ENCODE assay signal across 17 mouse cellular contexts in the genomic region with DNA sequence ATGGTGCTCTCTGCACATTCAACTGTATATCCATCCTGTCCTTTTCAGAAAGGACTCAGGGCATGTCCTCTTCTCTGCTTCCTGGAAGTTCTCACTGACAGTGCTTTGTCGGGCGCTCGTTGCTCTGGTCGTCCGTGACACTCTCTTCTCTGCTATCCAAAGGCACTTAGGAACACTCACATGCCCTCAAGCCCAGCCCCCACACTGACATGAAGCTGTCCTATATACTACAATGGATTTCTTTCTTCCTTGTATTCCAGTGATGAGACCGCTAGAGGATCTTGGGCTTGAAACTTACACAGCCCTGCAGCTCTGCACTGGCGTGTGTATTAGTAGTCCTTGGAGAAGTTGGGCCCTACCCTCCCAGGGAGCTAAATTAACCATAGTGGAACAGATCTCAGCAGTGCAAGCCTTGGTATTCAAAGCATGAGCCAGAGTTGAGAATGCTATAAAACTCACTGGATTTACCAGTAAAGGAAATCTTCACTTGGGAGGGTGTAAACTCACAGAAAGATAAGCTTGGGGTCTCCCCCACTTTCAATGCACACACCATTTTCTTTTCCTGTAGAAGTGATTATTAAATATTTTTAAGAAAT.
DNase-seq lines count a peak whose midpoint lies in the region; ATAC-seq and TF ChIP-seq lines count a peak whose summit lies in the region.
"Had no signal": no experiment of that assay in that cellular context is flagged by ENCODE, and none has a peak within 500 bp of the region (broad histone marks: within the 10 kb centered on the region; RNA-seq: fewer than 3 reads in every experiment).

No protein-coding gene starts in this region.

- H3K36me3 ChIP-seq in heart, embryonic 12.5 days = no peaks in the 10 kb centered on the region
- H3K36me3 ChIP-seq in heart, adult 2 months (ENCODE audit: control insufficient read depth, insufficient read depth, low read length) = no peaks in the 10 kb centered on the region
- H3K36me3 ChIP-seq: embryonic facial prominence, embryonic 12.5 days; forebrain, embryonic 12.5 days; intestine, embryonic 15.5 days had no signal

- H3K27ac ChIP-seq in heart, embryonic 12.5 days (ENCODE audit: poor library complexity, severe bottlenecking) = peak overlapping the region; percentile 49; the same call in 1 of the 2 replicates
- H3K27ac ChIP-seq in heart, adult 2 months = no peak overlapping the region
- H3K27ac ChIP-seq: embryonic facial prominence, embryonic 12.5 days; forebrain, embryonic 12.5 days; hindbrain, embryonic 14.5 days; intestine, embryonic 15.5 days had no signal

- DNase-seq in heart, adult 2 months = no peak
- DNase-seq in layer of hippocampus, adult 9-11 months = peak; percentile 15
- DNase-seq in layer of hippocampus, adult 18-20 months (ENCODE audit: low spot score in 2 of 2) = no peak
- DNase-seq in retina, embryonic 14.5 days (ENCODE audit: low spot score) = peak; percentile 16
- no peak for DNase-seq in neural tube, embryonic 10.5 days (ENCODE audit: extremely low spot score, low spot score)
- DNase-seq: adrenal gland, postnatal 14 days; cerebellum, adult 2 months; cerebellum, postnatal 14 days; gastrocnemius, postnatal 10 days; heart, postnatal 4 days had no signal

- no peak for TF ChIP-seq EP300 in heart, adult 2 months (IDR thresholded peaks at IDR 0.05; ENCODE audit: insufficient read depth, low read depth, low read length)

- no peak for TF ChIP-seq POLR2A in heart, adult 2 months (IDR thresholded peaks at IDR 0.05; ENCODE audit: insufficient read depth, low read depth, low read length)

- H3K79me2 ChIP-seq in heart, adult 2 months (replicated peaks; ENCODE audit: control insufficient read depth, insufficient read depth, low read length) = no peaks in the 10 kb centered on the region

- H3K4me3 ChIP-seq in heart, embryonic 12.5 days = no peak overlapping the region
- H3K4me3 ChIP-seq in heart, adult 2 months = no peak overlapping the region
- H3K4me3 ChIP-seq: embryonic facial prominence, embryonic 12.5 days; forebrain, embryonic 12.5 days; intestine, embryonic 15.5 days had no signal

- intact Hi-C loops in heart, adult 2 months (cut with DNase I) = no loop called here

- 23% methylated on average over 7 of the region's 7 CpGs for WGBS in heart, embryonic 12.5 days
- 61% methylated on average over 7 of the region's 7 CpGs for WGBS in heart, adult 2 months

- H3K4me2 ChIP-seq in heart, embryonic 12.5 days = no peak overlapping the region
- H3K4me2 ChIP-seq: embryonic facial prominence, embryonic 12.5 days; forebrain, embryonic 12.5 days; hindbrain, embryonic 14.5 days; intestine, embryonic 15.5 days had no signal

- no peak for ATAC-seq in heart, embryonic 12.5 days (ENCODE audit: insufficient number of reproducible peaks, low FRiP score)
- ATAC-seq in erythroid progenitor cell, adult 5-6 weeks (replicated peaks; ENCODE audit: low FRiP score, poor library complexity, severe bottlenecking) = no peak
- ATAC-seq: activated CD4-positive, CD25-positive, alpha-beta regulatory T cell, adult 4 months; intestine, embryonic 15.5 days had no signal

- TF ChIP-seq CTCF in heart, adult 2 months (IDR thresholded peaks at IDR 0.05) = no peak

- H3K9ac ChIP-seq in heart, embryonic 12.5 days = no peak overlapping the region
- H3K9ac ChIP-seq in heart, adult 2 months (ENCODE audit: low read depth, low read length) = no peak overlapping the region
- H3K9ac ChIP-seq: embryonic facial prominence, embryonic 12.5 days; forebrain, embryonic 12.5 days; hindbrain, embryonic 14.5 days; intestine, embryonic 15.5 days had no signal

- H3K4me1 ChIP-seq in heart, embryonic 12.5 days (replicated peaks) = peaks cover 12% of the 10 kb centered on the region
- H3K4me1 ChIP-seq in heart, adult 2 months (ENCODE audit: control insufficient read depth, insufficient read depth, low read length) = peaks cover 2% of the 10 kb centered on the region
- H3K4me1 ChIP-seq: intestine, embryonic 15.5 days had no signal

- no peaks in the 10 kb centered on the region for H3K9me3 ChIP-seq in heart, embryonic 12.5 days (replicated peaks)
- H3K9me3 ChIP-seq: embryonic facial prominence, embryonic 12.5 days; forebrain, embryonic 12.5 days; intestine, embryonic 15.5 days had no signal

- no peaks in the 10 kb centered on the region for H3K27me3 ChIP-seq in heart, embryonic 12.5 days (replicated peaks)
- no peaks in the 10 kb centered on the region for H3K27me3 ChIP-seq in heart, adult 2 months (ENCODE audit: control insufficient read depth, insufficient read depth, low read length)
- H3K27me3 ChIP-seq: embryonic facial prominence, embryonic 12.5 days; forebrain, embryonic 12.5 days; intestine, embryonic 15.5 days had no signal

Comparison
In these comparisons a context has a peak if more than half of its experiments do, and no peak if none do; other contexts are left out.
1. DNase-seq: peak in layer of hippocampus, adult 9-11 months (single experiment) and retina, embryonic 14.5 days (single experiment); none in heart, adult 2 months (0 of 2), layer of hippocampus, adult 18-20 months (0 of 2) and neural tube, embryonic 10.5 days (single experiment).